Mouse (Mus musculus): Measurements from ENCODE around the gene Cckar.

Gene Cckar

GRCm38 (mm10) chr5:53707235-53708177 lies at the start of gene Cckar:
TSS of gene Cckar (minus strand) at chr5:53707705.
- no peak for DNase-seq (ENCODE audit: low read depth)

- no peak for DNase-seq (ENCODE audit: low read depth)
Observed at GRCm38 (mm10) chr5:53744061-53744460, 36.6 kb upstream of the Cckar start.

- no peak for DNase-seq (ENCODE audit: low read depth)
Observed at GRCm38 (mm10) chr5:53732933-53733332, 25.4 kb upstream of the Cckar start.

- no peak for DNase-seq (ENCODE audit: low read depth)
Observed at GRCm38 (mm10) chr5:53727606-53728005, 20.1 kb upstream of the Cckar start.

GRCm38 (mm10) chr5:53726011-53726410 lies 18.5 kb upstream of the Cckar start:
- no peak for DNase-seq (ENCODE audit: low read depth)

- DNase-seq (ENCODE audit: low read depth): no peak
Observed at GRCm38 (mm10) chr5:53716462-53716861, 9.0 kb upstream of the Cckar start.

GRCm38 (mm10) chr5:53711277-53711676 lies 3.8 kb upstream of the Cckar start:
- no peak for DNase-seq (ENCODE audit: low read depth)

- no peak for DNase-seq (ENCODE audit: low read depth)
Observed at GRCm38 (mm10) chr5:53708191-53708590, 686 bp upstream of the Cckar start.

- no peak for DNase-seq (ENCODE audit: low read depth)
Observed at GRCm38 (mm10) chr5:53702686-53703085, 4.8 kb downstream of the Cckar start.

GRCm38 (mm10) chr5:53697794-53698193 lies 9.7 kb downstream of the Cckar start:
- DNase-seq (ENCODE audit: low read depth): no peak

- DNase-seq (ENCODE audit: low read depth): no peak
Observed at GRCm38 (mm10) chr5:53696701-53697100, 10.8 kb downstream of the Cckar start.

GRCm38 (mm10) chr5:53692662-53693061 lies 14.8 kb downstream of the Cckar start:
- DNase-seq (ENCODE audit: low read depth): no peak

- no peak for DNase-seq (ENCODE audit: low read depth)
Observed at GRCm38 (mm10) chr5:53692100-53692499, 15.4 kb downstream of the Cckar start.

GRCm38 (mm10) chr5:53691577-53691976 lies 15.9 kb downstream of the Cckar start:
- no peak for DNase-seq (ENCODE audit: low read depth)

- no peak for DNase-seq (ENCODE audit: low read depth)
Observed at GRCm38 (mm10) chr5:53688326-53688725, 19.2 kb downstream of the Cckar start.

GRCm38 (mm10) chr5:53686379-53686778 lies 21.1 kb downstream of the Cckar start:
- DNase-seq (ENCODE audit: low read depth): no peak

GRCm38 (mm10) chr5:53685623-53686022 lies 21.9 kb downstream of the Cckar start:
- DNase-seq (ENCODE audit: low read depth): no peak

- no peak for DNase-seq (ENCODE audit: low read depth)
Observed at GRCm38 (mm10) chr5:53684417-53684816, 23.1 kb downstream of the Cckar start.

- DNase-seq (ENCODE audit: low read depth): no peak
Observed at GRCm38 (mm10) chr5:53683916-53684315, 23.6 kb downstream of the Cckar start.

GRCm38 (mm10) chr5:53679651-53680050 lies 27.9 kb downstream of the Cckar start:
- DNase-seq (ENCODE audit: low read depth): no peak

- no peak for DNase-seq (ENCODE audit: low read depth)
Observed at GRCm38 (mm10) chr5:53678036-53678767, 29.3 kb downstream of the Cckar start.

- no peak for DNase-seq (ENCODE audit: low read depth)
Observed at GRCm38 (mm10) chr5:53676671-53677070, 30.8 kb downstream of the Cckar start.

Measured in induced T-regulatory cell, adult 2 months (primary cell).